Mouse (Mus musculus): ENCODE measurements around the gene Tmem63c. TPM values are rescaled to one million over a fixed set of nuclear protein-coding genes. Genes with fewer than 3 reads are reported as not detected.

The Tmem63c gene
- polyA plus RNA-seq, 1 experiment from 2014 or later: 0.74 TPM

DNA sequence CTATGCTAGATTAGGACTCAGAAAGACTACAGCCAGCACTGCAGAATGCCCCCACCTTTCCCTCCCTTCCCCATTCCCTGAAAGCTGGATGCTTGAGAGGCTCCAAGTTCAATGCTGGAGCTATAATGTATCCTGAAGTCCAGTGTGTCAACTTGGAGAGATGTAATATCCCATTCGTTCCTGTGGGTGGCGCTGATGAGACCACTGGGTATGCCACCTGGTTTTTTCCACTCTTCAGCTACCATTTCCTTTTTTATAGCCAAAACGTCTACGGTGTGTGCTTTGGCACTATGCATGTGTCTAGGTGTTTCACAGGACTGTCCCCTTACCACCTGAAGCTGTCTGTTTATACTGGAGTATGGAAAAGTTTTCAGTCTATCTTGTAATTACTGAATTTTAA is 67.2 kb downstream of the Tmem63c start:
- Histone ChIP-seq H3K9ac (ENCODE audit: low read depth, low read length) (no peak overlapping the region), H3K4me3 (ENCODE audit: low read depth, low read length) (no peak overlapping the region), H3K4me2 (ENCODE audit: low read depth, low read length) (no peak overlapping the region), H3K9me3 (ENCODE audit: control insufficient read depth, low read length) (no peaks in the 10 kb centered on the region), H3K36me3 (ENCODE audit: control insufficient read depth, insufficient read depth, low read length) (no peaks in the 10 kb centered on the region), H3K27ac (replicated peaks; ENCODE audit: low read depth, low read length) (no peak overlapping the region), H3K4me1 (ENCODE audit: control insufficient read depth, insufficient read depth, low read length) (no peaks in the 10 kb centered on the region), H3K27me3 (replicated peaks; ENCODE audit: control insufficient read depth, insufficient read depth, low read length) (no peaks in the 10 kb centered on the region)
- 40% methylated on average over 4 of the region's 4 CpGs for WGBS
- DNase-seq (ENCODE audit: low spot score) (no peak), ATAC-seq (ENCODE audit: low read depth) (no peak)

DNA sequence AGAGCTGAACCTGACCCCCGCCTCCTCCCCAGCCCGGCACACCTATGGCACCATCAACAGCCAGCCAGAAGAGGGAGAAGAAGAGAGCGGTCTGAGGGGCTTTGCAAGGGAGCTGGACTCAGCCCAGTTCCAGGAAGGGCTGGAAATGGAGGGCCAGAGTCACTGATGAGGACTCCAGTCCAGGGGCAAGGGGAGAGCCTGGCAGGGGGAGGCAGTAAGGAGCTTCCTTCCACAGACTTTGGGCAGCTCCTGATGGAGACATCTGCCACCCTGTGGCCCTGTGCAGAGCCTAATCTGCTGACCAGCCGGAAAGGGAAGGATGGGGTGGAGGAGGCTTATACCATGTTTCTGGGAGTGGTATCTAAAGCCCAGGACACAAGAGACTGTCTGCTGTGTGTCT is 68.1 kb downstream of the Tmem63c start:
- Histone ChIP-seq H3K9me3 (ENCODE audit: control insufficient read depth, low read length) (no peaks in the 10 kb centered on the region), H3K9ac (ENCODE audit: low read depth, low read length) (no peak overlapping the region), H3K36me3 (ENCODE audit: control insufficient read depth, insufficient read depth, low read length) (no peaks in the 10 kb centered on the region), H3K4me3 (ENCODE audit: low read depth, low read length) (no peak overlapping the region), H3K4me1 (ENCODE audit: control insufficient read depth, insufficient read depth, low read length) (no peaks in the 10 kb centered on the region), H3K27ac (replicated peaks; ENCODE audit: low read depth, low read length) (no peak overlapping the region), H3K4me2 (ENCODE audit: low read depth, low read length) (no peak overlapping the region), H3K27me3 (replicated peaks; ENCODE audit: control insufficient read depth, insufficient read depth, low read length) (no peaks in the 10 kb centered on the region)
- WGBS: 64% methylated on average over 4 of the region's 4 CpGs
- DNase-seq (ENCODE audit: low spot score) (no peak), ATAC-seq (ENCODE audit: low read depth) (no peak)

- ATAC-seq (ENCODE audit: low read depth): no peak
- WGBS: 88% methylated on average over 2 of the region's 2 CpGs
- H3K4me3 ChIP-seq (ENCODE audit: low read depth, low read length): no peak overlapping the region
Measured at GRCm38 (mm10) chr12:87089701-87090100, 68.6 kb downstream of the Tmem63c start.

GRCm38 (mm10) chr12:87091916-87092315 is 70.8 kb downstream of the Tmem63c start:
- 78% methylated on average over 2 of the region's 2 CpGs for WGBS
- Histone ChIP-seq H3K27ac (replicated peaks; ENCODE audit: low read depth, low read length) (no peak overlapping the region), H3K9ac (ENCODE audit: low read depth, low read length) (no peak overlapping the region), H3K4me3 (ENCODE audit: low read depth, low read length) (no peak overlapping the region), H3K4me2 (ENCODE audit: low read depth, low read length) (no peak overlapping the region), H3K36me3 (ENCODE audit: control insufficient read depth, insufficient read depth, low read length) (no peaks in the 10 kb centered on the region), H3K4me1 (ENCODE audit: control insufficient read depth, insufficient read depth, low read length) (no peaks in the 10 kb centered on the region), H3K27me3 (replicated peaks; ENCODE audit: control insufficient read depth, insufficient read depth, low read length) (no peaks in the 10 kb centered on the region), H3K9me3 (ENCODE audit: control insufficient read depth, low read length) (no peaks in the 10 kb centered on the region)
- ATAC-seq (ENCODE audit: low read depth): no peak
- no peak for DNase-seq (ENCODE audit: low spot score)

More at GRCm38 (mm10) chr12:87089701-87090100, 68.6 kb downstream of the Tmem63c start:
- H3K9me3 ChIP-seq (ENCODE audit: control insufficient read depth, low read length): no peaks in the 10 kb centered on the region
- H3K27me3 ChIP-seq (replicated peaks; ENCODE audit: control insufficient read depth, insufficient read depth, low read length): no peaks in the 10 kb centered on the region
- no peak for DNase-seq (ENCODE audit: low spot score)
- H3K27ac ChIP-seq (replicated peaks; ENCODE audit: low read depth, low read length): no peak overlapping the region
- H3K36me3 ChIP-seq (ENCODE audit: control insufficient read depth, insufficient read depth, low read length): no peaks in the 10 kb centered on the region
- no peaks in the 10 kb centered on the region for H3K4me1 ChIP-seq (ENCODE audit: control insufficient read depth, insufficient read depth, low read length)
- H3K4me2 ChIP-seq (ENCODE audit: low read depth, low read length): no peak overlapping the region
- no peak overlapping the region for H3K9ac ChIP-seq (ENCODE audit: low read depth, low read length)

DNA sequence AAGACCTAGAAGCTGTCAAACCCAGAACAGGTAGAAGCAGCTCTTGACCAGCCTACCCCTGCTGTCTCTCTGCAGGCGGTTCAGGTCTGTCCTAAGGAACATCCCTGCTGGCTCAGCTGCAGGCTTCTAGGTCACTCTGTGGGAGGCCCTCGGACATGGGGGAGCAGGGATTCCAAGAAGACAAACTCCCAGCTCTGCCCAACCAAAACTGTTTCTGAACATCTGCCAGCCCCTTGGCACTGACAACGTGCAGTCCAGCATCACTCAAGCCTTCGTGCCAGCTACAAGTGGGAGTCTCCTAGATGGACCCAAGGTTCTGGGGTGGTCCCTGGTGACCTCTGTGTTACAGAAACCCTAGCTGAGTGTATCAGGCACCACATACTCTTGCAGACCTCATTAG is 72.1 kb downstream of the Tmem63c start:
- no peaks in the 10 kb centered on the region for H3K36me3 ChIP-seq (ENCODE audit: control insufficient read depth, insufficient read depth, low read length)
- no peak overlapping the region for H3K9ac ChIP-seq (ENCODE audit: low read depth, low read length)
- no peak overlapping the region for H3K27ac ChIP-seq (replicated peaks; ENCODE audit: low read depth, low read length)
- 69% methylated on average over 4 of the region's 4 CpGs for WGBS
- H3K4me2 ChIP-seq (ENCODE audit: low read depth, low read length): no peak overlapping the region
- ATAC-seq (ENCODE audit: low read depth): no peak
- H3K4me3 ChIP-seq (ENCODE audit: low read depth, low read length): no peak overlapping the region
- DNase-seq (ENCODE audit: low spot score): no peak
- H3K4me1 ChIP-seq (ENCODE audit: control insufficient read depth, insufficient read depth, low read length): no peaks in the 10 kb centered on the region
- no peaks in the 10 kb centered on the region for H3K9me3 ChIP-seq (ENCODE audit: control insufficient read depth, low read length)
- no peaks in the 10 kb centered on the region for H3K27me3 ChIP-seq (replicated peaks; ENCODE audit: control insufficient read depth, insufficient read depth, low read length)

DNA sequence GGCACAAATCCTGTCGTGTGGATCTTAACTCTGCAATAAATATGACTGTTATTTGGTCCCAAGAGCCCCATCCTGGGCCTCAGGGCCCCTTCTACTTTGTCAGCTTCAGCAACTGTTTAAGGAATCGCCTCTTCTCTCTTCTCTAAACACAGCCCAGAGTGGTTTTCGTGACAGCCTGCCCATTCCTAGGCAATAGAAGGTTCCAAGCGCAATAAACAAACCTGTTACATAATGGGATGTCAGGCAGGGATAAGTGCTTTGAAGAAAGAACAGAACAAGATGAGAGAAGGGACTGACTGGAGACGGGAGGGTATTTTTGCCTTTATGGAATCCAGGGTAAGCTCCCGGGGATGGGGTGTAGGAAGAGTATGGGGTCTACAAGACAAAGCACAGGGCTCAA is 72.5 kb downstream of the Tmem63c start:
- H3K4me2 ChIP-seq (ENCODE audit: low read depth, low read length): no peak overlapping the region
- no peak for ATAC-seq (ENCODE audit: low read depth)
- WGBS: 65% methylated on average over 6 of the region's 6 CpGs

GRCm38 (mm10) chr12:87100331-87100730 is 79.2 kb downstream of the Tmem63c start:
- H3K4me2 ChIP-seq (ENCODE audit: low read depth, low read length): no peak overlapping the region
- no peaks in the 10 kb centered on the region for H3K36me3 ChIP-seq (ENCODE audit: control insufficient read depth, insufficient read depth, low read length)
- peaks cover 31% of the 10 kb centered on the region for H3K27me3 ChIP-seq (replicated peaks; ENCODE audit: control insufficient read depth, insufficient read depth, low read length)
- H3K9ac ChIP-seq (ENCODE audit: low read depth, low read length): no peak overlapping the region
- no peak overlapping the region for H3K27ac ChIP-seq (replicated peaks; ENCODE audit: low read depth, low read length)
- H3K4me3 ChIP-seq (ENCODE audit: low read depth, low read length): no peak overlapping the region
- ATAC-seq (ENCODE audit: low read depth) (no peak), DNase-seq (ENCODE audit: low spot score) (no peak)
- 81% methylated on average over 4 of the region's 4 CpGs for WGBS
- H3K4me1 ChIP-seq (ENCODE audit: control insufficient read depth, insufficient read depth, low read length): no peaks in the 10 kb centered on the region
- H3K9me3 ChIP-seq (ENCODE audit: control insufficient read depth, low read length): no peaks in the 10 kb centered on the region

More for the DNA sequence above, 72.5 kb downstream of the Tmem63c start:
- Histone ChIP-seq H3K36me3 (ENCODE audit: control insufficient read depth, insufficient read depth, low read length) (no peaks in the 10 kb centered on the region), H3K27ac (replicated peaks; ENCODE audit: low read depth, low read length) (no peak overlapping the region), H3K9ac (ENCODE audit: low read depth, low read length) (no peak overlapping the region), H3K4me3 (ENCODE audit: low read depth, low read length) (no peak overlapping the region), H3K27me3 (replicated peaks; ENCODE audit: control insufficient read depth, insufficient read depth, low read length) (no peaks in the 10 kb centered on the region), H3K4me1 (ENCODE audit: control insufficient read depth, insufficient read depth, low read length) (no peaks in the 10 kb centered on the region), H3K9me3 (ENCODE audit: control insufficient read depth, low read length) (no peaks in the 10 kb centered on the region)
- no peak for DNase-seq (ENCODE audit: low spot score)

DNA sequence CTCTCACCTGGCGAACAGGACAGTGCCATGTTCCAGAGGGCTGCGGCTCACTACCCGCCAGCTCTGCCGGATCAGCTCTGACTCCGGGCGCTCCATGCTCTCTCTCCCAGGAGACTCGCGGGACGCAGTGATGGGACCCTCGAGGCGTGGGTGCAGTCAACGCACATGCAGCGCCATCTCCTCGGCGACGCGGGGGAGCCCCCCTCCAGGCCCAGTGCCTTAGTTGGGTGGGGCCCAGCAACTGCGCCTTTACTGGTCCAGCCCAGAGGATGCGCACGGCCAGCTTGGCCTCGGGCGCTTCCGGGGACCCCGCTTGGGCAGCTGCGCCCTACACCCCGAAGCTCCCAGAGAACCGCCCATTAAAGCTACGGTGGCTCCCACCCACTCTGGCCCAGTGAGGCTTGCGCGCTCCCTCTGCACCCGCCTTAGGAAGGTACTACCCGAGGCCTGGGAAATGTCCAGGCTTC is 81.1 kb downstream of the Tmem63c start, which contains the start of gene Ngb:
TSS of gene Ngb (minus strand) at position 375 of the 467 bp plus-strand sequence.
- H3K4me2 ChIP-seq (ENCODE audit: low read depth, low read length): peak within 1 kb of the TSS; percentile 51
- no peaks in the 10 kb centered on the region for H3K4me1 ChIP-seq (ENCODE audit: control insufficient read depth, insufficient read depth, low read length)
- peaks cover 31% of the 10 kb centered on the region for H3K27me3 ChIP-seq (replicated peaks; ENCODE audit: control insufficient read depth, insufficient read depth, low read length)
- H3K9ac ChIP-seq (ENCODE audit: low read depth, low read length): no peak within 1 kb of the TSS
- peak; percentile 37; the same call in 1 of the 2 replicates for ATAC-seq (ENCODE audit: low read depth)
- WGBS: 2% methylated on average over 23 of the region's 32 CpGs
- H3K27ac ChIP-seq (replicated peaks; ENCODE audit: low read depth, low read length): no peak within 1 kb of the TSS
- H3K4me3 ChIP-seq (ENCODE audit: low read depth, low read length): peak within 1 kb of the TSS; percentile 28
- no peaks in the 10 kb centered on the region for H3K36me3 ChIP-seq (ENCODE audit: control insufficient read depth, insufficient read depth, low read length)
- H3K9me3 ChIP-seq (ENCODE audit: control insufficient read depth, low read length): no peaks in the 10 kb centered on the region
- no peak for DNase-seq (ENCODE audit: low spot score)

GRCm38 (mm10) chr12:87103471-87103870 is 82.3 kb downstream of the Tmem63c start:
- Histone ChIP-seq H3K9ac (ENCODE audit: low read depth, low read length) (no peak overlapping the region), H3K9me3 (ENCODE audit: control insufficient read depth, low read length) (no peaks in the 10 kb centered on the region), H3K4me2 (ENCODE audit: low read depth, low read length) (no peak overlapping the region), H3K4me1 (ENCODE audit: control insufficient read depth, insufficient read depth, low read length) (no peaks in the 10 kb centered on the region), H3K27ac (replicated peaks; ENCODE audit: low read depth, low read length) (no peak overlapping the region), H3K4me3 (ENCODE audit: low read depth, low read length) (no peak overlapping the region), H3K36me3 (ENCODE audit: control insufficient read depth, insufficient read depth, low read length) (no peaks in the 10 kb centered on the region), H3K27me3 (replicated peaks; ENCODE audit: control insufficient read depth, insufficient read depth, low read length) (peaks cover 31% of the 10 kb centered on the region)
- DNase-seq (ENCODE audit: low spot score): no peak
- no peak for ATAC-seq (ENCODE audit: low read depth)
- 83% methylated on average over 4 of the region's 4 CpGs for WGBS
